Mouse (Mus musculus): Measurements from ENCODE around the gene Ptprn2.

Gene Ptprn2

GRCm38 (mm10) chr12:116776447-116776846 is 290.9 kb downstream of the Ptprn2 start:
- DNase-seq (ENCODE audit: low read depth, low spot score) = no peak

DNA sequence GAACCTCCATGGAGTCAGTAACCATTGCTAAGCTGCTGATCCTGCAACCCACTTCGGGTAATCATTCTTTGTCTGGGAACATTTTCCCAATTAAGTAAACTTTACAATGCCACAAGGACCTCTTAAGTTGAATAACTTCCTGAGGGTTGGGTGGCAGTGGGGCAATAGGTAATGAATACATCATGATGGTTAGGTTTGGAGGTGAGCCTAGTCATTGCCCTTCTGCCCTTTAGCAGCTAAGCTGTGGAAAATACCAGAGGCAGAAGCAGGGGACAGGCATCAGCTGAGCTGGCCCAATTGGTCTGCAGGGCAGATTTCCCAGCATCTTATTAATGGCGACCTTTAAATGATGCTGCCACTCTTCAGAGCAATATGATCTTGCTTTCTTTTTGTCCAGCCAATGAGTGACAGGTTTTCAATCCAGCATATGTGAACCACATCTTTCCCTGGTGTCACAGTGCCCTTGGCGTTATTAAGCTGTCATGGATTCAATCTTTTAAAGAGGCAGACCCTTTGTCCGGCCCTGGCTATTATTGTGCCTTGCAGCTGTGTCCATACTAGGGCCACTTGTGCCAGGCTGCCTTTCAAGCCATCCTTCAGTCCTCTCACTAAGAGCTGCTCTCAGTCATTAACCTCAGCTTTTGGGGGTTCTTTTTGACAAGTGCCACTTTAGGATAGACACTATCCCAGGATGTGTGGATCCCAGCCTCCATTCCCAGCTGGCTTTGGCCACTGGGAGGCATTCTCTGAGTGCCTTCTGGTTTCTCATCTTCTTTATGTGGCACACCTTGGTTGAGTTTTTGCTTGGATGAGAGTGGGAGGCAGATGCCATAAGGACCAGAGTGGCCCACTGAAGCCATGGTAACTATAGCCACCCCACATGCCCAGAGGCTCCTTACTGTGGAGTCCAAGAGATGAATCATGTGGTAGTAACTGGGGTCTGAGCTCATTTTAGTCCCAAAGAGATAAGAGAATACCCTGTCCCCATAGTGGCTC is 292.9 kb downstream of the Ptprn2 start:
- no peak for DNase-seq (ENCODE audit: low read depth, low spot score)

GRCm38 (mm10) chr12:116780419-116780818 is 294.9 kb downstream of the Ptprn2 start:
- no peak for DNase-seq (ENCODE audit: low read depth, low spot score)

- no peak for DNase-seq (ENCODE audit: low read depth, low spot score)
Observed at GRCm38 (mm10) chr12:116785731-116786130, 300.2 kb downstream of the Ptprn2 start.

- no peak for DNase-seq (ENCODE audit: low read depth, low spot score)
Observed at GRCm38 (mm10) chr12:116788346-116788745, 302.8 kb downstream of the Ptprn2 start.

GRCm38 (mm10) chr12:116803331-116803730 is 317.8 kb downstream of the Ptprn2 start:
- DNase-seq (ENCODE audit: low read depth, low spot score) = no peak

- no peak for DNase-seq (ENCODE audit: low read depth, low spot score)
Observed at GRCm38 (mm10) chr12:116804712-116805111, 319.2 kb downstream of the Ptprn2 start.

- no peak for DNase-seq (ENCODE audit: low read depth, low spot score)
Observed at GRCm38 (mm10) chr12:116805129-116805809, 319.7 kb downstream of the Ptprn2 start.

DNA sequence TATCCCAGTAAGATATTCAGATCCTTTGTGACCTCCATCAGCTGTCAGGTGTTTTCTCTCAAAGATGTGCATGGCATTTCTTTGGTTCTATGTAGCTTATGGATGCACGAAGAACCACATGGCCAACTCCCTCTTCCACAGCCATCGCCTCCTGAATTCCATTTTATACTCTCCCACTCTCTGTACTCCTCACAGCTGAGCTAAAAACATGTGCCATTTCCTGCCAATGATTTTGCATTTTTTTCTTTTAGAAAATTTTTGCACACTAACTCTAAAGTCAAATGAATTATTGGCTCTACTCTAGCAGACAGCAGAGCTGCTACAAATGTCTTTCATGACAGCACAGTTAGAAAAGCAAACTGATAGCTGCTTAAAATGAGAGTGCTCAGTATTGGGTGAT is 320.6 kb downstream of the Ptprn2 start:
- no peak for DNase-seq (ENCODE audit: low read depth, low spot score)

GRCm38 (mm10) chr12:116813012-116813411 is 327.5 kb downstream of the Ptprn2 start:
- DNase-seq (ENCODE audit: low read depth, low spot score) = no peak

DNA sequence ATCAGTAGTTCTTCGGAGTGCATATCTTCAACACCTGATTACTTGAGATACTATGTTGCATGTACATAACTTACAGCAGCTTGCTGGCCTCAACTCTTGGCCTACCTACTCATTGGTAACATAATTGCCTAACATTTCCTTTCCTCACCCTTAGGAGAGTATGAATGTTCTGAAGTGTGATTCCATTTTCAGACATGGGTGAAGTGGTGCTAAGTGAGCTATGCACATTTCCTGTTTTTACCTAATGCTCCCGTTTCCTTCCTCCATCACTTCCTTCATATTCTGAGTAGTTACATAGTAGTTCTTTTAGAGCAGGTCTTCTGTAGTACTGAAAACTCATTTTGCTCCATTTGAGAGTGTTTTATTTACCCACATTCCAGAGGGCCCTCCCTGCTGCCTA is 334.3 kb downstream of the Ptprn2 start:
- no peak for DNase-seq (ENCODE audit: low read depth, low spot score)

DNA sequence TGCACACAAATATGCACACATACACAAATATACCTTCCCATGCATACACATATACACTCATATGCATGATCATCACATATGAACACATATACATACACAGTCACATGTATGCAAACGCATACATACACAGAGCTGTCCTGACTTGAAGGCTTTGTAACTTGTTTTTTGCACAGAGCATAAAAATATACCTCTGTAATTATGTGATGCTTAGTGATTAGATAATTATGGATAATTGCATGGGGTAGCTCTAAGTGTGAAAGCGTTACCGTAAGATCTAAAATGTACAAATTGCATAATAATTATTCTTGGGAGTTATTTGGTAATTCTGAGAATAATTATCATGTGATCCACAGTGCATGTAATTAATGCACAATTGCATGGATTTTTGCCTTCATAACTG is 337.8 kb downstream of the Ptprn2 start:
- no peak for DNase-seq (ENCODE audit: low read depth, low spot score)

- DNase-seq (ENCODE audit: low read depth, low spot score) = no peak
Observed at GRCm38 (mm10) chr12:116827748-116828147, 342.2 kb downstream of the Ptprn2 start.

GRCm38 (mm10) chr12:116838611-116839192 is 353.2 kb downstream of the Ptprn2 start:
- no peak for DNase-seq (ENCODE audit: low read depth, low spot score)

- no peak for DNase-seq (ENCODE audit: low read depth, low spot score)
Observed at GRCm38 (mm10) chr12:116842723-116843272, 357.3 kb downstream of the Ptprn2 start.

- no peak for DNase-seq (ENCODE audit: low read depth, low spot score)
Observed at GRCm38 (mm10) chr12:116846220-116846619, 360.7 kb downstream of the Ptprn2 start.

- no peak for DNase-seq (ENCODE audit: low read depth, low spot score)
Observed at GRCm38 (mm10) chr12:116847021-116847420, 361.5 kb downstream of the Ptprn2 start.

- DNase-seq (ENCODE audit: low read depth, low spot score) = no peak
Observed at GRCm38 (mm10) chr12:116856307-116856706, 370.8 kb downstream of the Ptprn2 start.

DNA sequence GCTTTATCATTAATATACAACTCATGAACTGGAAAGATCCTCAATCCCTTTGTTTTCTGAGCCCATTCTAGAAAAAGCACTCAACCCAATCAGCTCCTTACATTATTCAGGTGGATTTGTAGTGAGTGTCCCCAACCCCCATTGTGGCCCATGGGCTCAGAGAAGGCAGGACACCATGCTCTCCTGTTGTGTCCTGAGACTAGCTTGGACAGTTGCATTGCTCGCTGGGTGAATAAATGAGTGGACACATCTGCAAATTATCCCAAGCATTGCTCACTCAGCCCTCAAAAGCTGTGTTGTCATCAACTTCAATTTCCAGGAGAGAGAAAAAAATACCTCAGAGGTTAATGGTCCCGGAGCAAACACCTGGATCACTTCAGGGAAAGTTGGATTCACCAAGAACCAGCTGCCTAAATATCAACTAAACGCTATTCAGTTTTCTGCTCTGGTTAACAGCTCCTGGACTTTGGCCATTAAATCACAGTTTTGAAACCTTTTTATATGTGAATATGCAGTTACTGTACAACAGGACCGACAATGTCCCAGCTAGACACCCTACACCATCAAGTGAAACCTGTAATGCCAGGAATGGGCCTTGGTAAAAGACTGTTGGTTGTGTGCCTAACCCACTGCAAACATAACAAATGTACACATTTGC is 376.0 kb downstream of the Ptprn2 start:
- no peak for DNase-seq (ENCODE audit: low read depth, low spot score)

DNA sequence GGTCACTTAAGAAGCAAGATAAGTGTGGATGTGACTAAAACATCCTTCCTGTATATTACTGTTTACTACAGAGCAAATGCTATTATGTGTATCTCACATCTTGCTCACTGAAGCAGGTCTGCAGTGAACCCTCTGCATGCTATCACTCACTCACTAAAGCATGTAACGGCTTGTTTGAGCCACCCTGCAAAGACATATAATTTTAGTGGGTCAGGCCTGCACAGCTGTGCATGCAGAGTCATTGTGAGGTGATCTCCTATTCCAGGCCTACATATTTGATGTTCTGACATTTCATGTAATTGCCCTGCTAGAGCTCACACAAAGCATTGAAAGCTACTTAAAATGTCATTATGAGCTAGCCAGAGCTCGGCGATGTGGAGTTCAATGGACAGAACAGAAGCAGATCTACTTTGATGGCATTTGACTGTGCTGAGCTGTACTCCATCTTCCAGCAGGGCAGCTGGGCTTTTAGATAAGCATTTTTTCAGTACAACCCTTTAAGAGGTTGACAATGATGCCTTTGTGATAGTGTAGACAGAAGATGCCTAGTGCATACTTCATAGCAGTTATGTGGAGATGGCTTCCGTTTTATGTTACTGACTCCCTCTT is 377.9 kb downstream of the Ptprn2 start:
- DNase-seq (ENCODE audit: low read depth, low spot score) = no peak

All from CD4-positive helper T cell, adult 2 months (primary cell).